Mouse (Mus musculus) v-Abl transformed pro-B cells (cell line): ENCODE measurements around the gene Elmo1.

Experiments used
- in situ Hi-C, 2 experiments: fragments of 400-800 bp; cut with MboI; formaldehyde crosslinking; loops; one replicate each; pipeline ENCODE4 v1.15.1; 2025; ENCODE audit not compliant: unreplicated experiment in 2 of 2

The Elmo1 gene

DNA sequence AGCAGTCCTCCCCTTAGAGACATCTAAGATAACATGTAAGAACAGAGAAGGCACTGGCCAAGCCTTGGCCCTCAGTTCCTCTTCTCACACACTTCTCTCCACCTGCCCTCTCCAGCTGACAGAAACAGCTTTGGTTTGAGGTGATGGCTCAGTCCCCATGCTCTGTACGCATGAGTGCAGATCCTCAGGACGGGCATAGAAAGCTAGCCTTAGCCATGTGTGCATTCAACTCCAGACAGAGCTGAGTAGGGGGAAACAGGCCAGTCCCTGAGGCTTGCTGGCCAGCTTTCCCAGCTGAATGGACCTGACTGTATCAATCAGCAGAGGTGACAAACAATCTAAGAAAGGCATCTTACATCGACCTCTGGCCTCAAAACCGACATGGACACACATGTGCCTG is 435.4 kb downstream of the Elmo1 start:
- in situ Hi-C loops: no loop called here

DNA sequence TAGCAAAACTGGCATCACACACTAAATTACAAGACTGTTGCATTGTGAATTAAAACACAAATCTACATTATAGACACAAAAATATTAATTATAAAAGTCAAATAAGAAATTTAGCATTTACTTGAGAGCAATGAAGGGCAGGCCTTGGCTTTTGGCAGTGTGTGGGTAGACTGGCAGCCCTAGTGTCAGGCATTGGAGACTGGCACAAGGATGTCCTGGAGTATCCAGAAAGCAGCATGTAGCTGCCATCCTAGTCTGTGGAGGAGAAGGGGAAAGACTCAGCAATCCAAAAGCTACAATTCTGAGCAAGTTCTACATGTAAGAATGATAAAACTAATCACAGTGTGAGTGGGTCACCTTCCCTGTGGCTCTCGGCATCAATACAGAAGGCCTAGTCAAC is 446.7 kb downstream of the Elmo1 start:
- in situ Hi-C loops: no loop called here

DNA sequence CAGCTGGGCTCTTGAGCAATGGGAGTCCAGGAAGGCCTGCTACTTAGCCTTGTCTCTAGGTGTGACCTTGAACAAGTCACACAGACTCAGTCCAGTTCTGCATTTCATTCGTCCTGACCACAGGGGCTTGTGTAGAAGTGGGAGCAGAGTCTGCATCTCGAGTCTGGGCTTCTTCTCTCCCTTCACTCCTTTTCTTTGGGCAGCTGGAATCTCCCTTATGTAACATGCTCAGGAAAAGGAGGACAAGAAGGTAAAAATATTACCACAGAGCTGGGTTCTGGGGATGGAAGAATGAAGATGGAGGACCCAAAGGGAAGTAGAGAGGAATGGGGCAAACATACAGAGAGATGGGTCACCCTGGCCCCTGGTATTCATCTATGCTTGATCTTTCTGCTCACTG is 447.1 kb downstream of the Elmo1 start:
- in situ Hi-C loops: no loop called here

DNA sequence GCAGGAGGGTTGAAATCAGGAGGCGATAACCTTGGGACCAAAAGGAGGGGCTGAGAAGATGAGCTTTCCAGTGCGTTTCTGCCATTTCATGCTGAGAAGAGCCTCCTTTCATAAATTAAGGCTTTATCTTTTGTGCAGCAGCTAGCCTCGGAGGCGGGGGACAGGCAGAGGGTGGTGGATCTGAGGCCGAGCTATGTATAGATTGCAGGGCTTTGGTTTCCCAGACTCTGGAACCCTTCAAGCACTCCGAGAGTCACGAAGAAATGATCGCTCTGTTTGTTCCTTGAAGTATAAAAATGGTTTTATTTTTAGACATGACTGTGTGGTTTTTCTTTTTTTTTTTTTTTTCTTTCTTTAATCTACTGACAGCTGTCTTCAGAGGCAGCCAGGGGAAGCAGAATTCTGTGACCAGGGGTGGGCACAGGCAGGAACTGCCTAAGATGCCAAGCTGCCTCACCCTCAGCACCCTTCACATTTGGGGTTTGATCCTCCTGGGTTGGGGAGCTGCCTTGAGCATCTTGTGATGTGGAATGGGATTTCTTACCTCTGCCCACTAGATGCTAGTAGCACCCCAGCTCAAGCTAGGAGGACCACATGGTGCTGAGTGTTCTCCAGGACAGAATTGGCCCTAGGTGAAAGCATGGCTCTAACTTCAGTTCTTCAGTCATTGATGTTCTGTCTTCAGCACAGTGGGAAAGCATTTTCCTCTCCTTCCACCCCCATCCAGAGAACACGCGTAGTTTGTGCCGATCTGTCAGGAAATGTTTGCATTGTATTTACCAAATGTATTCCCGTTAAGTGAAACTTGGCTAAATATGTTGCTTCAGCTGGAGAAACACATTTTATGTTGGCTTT is 448.0 kb downstream of the Elmo1 start:
- in situ Hi-C loops: no loop called here

DNA sequence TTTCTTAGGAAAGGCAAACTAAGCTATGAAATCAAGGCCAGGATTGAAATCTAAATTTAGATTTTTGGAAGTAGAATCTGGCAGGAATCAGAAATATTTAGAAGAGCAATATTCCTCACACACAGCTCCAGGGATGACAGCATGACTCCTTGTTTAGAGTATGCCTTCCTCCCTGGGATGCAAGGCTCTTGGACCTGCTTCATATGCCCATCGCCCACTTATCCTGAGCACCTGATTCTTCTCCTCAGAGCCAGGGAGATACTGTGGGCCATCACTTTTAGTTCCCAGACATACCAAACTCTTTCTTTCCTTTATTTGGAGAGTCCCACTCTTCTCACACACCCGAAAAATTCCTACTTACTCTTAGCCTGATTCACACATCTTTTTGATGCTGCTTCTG is 449.2 kb downstream of the Elmo1 start:
- in situ Hi-C loops: no loop called here

DNA sequence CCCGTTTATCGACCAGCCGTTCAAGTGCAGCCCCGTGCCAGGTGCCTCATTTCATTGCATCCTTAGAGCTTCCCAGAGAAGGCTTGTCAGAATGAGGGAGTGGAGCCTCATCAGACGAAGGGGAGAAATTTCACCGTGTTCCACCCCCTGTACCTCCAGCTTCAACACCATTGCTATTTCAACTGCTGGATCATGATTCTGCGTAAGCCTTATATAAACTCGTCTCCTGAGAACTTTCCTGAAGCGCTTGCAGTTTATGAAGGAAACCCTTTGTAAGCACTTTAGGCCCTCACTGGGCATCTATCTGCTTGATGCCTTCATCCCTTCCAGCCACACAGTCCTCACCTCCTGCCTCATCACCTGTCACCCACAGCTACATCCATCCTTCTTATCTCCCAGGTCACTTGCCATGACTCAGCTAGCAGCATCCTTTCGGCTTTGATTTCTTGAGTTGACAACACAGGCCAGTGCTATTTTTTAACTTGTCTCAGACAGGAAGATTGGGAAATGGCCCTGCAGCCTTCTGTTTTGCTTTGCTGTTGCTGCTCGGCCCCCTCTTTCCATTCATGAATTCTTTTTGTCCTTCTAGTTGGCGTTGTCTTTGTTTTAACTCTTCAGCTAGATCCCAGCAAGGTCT is 456.3 kb downstream of the Elmo1 start:
- in situ Hi-C loops: no loop called here

DNA sequence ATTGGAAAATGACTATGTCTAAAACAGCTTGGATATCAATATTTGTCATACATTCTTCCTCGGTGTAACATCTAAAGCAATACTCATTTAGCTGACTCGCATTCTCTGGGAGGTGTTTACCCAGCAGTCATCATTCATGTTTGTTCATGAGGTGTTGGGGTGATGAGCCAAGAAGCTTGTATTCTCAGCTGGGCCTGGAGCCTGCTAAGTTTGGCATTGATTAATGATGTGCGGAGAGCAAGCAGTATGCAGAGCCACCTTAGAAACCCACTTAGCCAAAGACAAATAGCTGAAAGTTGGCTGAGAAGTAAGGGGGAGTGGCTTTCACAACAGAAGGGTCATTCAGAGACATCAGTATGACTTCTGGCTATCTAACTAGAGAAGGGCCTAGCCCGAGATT is 459.6 kb downstream of the Elmo1 start:
- in situ Hi-C loops: no loop called here

DNA sequence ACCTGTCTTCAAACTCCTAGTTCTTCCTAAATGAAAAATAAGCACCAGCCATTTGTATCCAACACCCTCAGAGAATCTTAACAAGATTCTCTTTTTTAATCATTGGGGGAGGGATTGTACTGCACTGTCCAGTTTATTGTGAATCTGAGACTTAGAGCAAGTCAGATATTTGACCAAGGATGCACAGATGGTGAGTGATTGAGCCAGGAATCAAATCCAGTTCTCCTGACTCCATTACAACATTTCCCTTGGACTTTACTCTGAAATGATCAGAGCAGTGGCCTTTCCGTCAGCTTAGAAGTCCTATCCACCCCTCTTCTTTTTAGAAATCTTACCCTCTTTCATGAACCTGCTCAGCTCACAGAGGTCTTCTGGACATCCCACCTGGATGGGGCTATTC is 461.2 kb downstream of the Elmo1 start:
- in situ Hi-C loops: no loop called here

DNA sequence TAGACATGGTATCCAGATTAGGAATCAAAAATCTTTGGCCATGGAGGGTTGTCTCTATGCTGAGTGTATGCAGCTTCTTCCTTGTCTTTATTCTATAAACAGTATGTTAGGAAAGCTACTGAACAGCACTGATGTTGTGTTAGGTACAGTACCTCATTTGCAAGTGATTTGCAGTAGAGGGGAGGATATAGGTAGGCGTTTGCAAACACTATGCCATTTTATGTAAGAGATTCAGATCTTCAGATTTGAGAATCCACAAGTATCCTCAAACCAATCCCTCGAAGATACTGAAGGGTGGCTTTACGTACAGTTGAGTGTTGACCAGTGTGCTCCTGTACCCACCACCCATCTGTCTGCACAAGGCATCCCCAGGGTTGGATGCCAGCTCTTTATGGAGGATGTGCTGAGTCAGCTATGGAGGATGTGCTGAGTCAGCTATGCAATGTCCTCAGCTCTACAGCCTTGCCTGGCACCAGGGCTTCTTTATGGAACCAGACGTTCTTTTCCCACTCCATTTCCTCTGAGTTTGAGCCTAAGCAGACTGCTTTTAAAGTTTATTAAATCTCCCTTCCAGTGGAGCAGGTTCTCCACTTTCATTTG is 465.6 kb downstream of the Elmo1 start:
- in situ Hi-C loops: no loop called here

DNA sequence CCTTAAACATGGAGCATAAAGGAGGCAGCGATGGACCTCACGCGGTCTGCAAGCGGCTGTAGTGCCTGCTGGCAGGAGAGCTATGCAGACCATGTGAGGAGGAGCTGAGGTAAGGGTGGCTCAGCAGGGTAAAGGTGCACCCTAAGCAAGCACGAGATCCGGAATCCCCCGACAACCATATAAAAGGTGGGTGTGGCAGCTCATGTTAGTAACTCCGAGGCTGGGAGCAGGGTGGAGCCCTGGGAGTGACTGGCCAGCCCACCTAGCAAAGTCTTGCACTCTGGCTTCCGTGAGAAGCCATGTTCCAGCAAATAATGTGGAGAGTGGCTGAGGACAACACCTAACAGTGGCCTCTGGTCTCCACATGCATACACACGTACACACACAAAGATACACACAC is 466.3 kb downstream of the Elmo1 start:
- in situ Hi-C loops: no loop called here

DNA sequence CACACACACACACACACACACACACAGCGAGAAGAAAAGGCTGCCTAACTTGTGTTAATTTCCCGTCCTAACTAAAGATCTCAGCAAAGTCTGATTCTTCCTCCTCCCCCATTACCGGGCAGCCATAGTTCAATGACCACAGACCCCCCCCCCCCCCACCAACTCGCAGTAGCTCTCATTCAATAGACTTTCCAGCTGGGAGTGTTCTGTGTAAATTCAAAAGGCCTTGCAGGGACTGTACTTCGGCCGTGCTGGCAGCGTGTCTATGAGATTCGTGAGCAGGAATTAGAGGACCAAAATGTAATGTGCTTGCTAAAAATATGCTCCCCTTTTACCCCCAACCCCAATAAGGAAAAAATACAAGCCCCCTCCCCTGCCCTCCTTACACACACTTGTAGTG is 466.8 kb downstream of the Elmo1 start:
- in situ Hi-C loops: no loop called here

DNA sequence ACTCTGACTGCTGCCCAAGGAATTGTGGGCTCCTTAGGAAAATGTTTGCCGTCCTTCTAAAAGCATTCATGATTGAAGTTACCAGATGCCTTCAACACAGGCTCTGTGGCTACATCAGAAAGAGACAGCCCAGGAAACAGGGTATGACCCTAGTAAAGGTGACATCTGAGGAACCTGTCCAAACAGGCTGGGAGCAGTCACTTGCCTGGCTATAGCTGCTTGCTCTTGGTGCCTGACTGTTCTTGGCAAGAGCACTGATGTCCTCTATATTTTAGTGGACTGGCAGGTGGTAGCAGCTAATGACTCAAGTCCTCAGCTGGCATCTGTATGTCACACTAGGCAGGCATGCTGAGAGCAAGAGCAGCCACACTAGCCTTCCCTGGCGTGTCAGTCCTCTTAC is 468.0 kb downstream of the Elmo1 start:
- in situ Hi-C loops: no loop called here

DNA sequence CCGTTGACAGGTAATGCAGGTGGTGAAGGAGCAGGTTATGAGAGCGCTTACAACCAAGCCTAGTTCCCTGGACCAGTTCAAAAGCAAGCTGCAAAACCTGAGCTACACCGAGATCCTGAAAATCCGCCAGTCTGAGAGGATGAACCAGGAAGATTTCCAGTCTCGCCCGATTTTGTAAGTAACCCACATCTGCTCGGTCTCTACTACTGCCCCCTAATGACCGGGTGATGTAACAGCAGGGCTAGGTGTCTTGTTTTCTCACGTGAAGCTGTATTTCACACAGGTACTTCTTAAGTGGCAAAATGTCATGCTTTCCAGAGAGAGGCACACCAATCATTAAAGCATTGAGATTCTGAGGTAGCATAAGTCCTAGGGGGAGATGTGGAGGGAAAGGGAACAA is 474.0 kb downstream of the Elmo1 start:
- in situ Hi-C loops: loop anchor here in 1 of 2 experiments (10.0 kb wide), 1 partner anchor 250 kb away; no protein-coding TSS in a partner anchor

DNA sequence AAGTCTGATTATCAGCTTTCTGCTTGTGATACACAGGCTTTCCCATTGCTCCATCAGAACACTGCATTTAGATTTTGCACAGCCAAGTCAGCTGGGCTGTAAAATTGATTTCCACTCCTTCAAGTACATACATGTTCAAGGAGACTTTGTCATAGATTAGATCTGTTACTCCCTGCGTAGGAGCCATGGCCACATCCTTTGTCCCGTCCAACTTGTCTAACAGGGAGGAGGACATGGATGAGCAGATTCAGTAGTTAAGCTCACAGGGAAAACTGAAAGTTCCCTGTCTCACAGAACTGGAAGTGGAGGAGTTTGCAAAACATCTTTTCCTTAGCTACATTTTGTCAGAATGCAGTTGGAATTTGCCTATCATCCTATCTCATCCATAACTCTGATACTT is 484.8 kb downstream of the Elmo1 start:
- in situ Hi-C loops: no loop called here

DNA sequence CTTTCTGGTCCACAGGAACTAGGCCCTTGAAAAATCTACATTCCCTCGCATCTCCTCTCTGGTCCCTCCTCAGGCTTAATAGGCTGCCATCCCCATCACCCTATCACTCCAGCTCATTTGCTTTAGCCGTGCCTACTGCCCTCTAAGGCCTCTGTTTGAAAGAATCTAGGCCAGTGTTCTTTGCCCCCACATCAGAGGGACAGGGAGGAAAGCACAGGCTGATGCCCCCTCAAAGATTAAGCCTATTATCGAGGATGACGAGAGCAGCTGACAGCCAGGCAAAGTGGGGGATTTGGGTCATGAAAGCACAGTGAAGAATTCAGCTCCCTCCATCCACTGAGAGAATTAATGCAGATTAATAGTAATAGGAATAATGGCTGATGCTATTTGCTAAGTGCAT is 495.5 kb downstream of the Elmo1 start:
- in situ Hi-C loops: no loop called here

DNA sequence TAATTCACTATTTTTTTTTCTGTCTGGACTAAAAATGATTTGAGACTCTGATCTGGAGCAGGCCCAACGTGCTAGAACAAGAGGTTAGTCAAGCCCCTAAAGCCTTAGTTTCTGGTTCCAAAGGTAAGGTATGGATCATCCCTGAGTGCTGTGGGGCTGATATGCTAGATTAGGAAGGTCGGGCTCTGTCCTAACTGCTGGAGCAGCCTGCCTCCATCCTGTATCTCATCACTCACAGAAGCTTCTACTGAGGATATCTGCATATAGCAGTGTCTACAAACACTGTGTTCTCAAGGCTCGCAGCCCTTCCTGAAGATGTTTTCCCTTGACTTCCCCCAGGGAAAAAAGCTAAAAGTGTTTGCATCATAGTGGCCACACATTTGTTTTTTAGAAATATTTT is 496.1 kb downstream of the Elmo1 start:
- in situ Hi-C loops: no loop called here

DNA sequence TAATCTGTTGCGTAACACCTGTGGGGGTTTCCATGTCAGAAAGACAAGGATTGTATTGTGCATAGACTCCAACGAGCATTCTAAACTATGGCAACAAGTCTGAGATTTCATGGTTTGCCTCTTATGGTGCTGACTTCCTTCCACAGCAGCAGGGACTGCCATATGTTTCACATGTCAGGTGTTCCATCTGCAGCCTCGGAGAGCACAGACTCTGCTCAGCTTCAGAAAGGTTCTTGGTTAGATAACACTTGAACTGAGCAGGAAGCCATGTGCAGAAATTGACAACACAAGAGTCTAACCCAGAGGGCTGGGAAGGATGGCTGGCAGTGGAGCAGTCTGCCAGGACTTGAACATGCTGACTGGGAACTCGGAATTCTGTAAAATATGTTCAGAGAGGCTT is 500.6 kb downstream of the Elmo1 start:
- in situ Hi-C loops: no loop called here

DNA sequence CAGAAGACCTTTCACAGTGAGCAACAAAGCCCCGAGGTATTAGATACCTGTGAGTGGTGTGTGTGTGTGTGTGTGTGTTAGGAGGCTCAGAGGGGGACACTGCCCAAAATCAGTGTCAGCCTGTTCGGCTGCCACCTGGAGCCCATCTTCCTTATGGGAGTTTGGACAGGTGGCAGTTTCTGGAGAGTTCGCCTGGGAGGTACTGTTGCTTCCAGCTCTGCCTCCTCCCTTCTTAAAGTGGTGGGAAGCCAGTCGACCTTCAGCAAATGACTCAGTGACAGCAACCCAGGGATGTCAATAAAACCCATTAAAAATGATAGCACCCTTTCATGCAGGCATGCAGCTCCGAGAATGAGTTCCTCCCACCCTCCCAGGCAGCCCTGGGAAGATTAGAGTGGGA is 506.9 kb downstream of the Elmo1 start:
- in situ Hi-C loops: no loop called here

DNA sequence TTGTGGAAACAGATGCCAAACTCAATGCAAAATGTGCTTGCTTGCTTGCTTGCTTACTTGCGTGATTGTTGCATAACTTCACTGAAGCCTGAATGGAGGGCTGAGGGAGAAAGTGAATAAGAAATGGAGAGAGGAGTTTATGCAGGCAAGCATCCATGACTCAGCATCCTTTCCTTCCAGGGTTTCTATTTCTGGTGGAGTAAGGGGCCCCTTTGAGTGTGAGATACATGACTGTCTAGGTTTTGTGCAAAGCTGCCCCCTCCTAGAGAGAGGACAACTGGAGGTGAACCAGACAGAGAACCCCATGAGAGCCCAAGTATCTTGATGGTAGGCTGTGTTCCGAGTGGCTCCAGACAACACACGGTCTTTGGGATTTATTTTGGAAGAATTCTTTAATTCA is 508.2 kb downstream of the Elmo1 start:
- in situ Hi-C loops: no loop called here

DNA sequence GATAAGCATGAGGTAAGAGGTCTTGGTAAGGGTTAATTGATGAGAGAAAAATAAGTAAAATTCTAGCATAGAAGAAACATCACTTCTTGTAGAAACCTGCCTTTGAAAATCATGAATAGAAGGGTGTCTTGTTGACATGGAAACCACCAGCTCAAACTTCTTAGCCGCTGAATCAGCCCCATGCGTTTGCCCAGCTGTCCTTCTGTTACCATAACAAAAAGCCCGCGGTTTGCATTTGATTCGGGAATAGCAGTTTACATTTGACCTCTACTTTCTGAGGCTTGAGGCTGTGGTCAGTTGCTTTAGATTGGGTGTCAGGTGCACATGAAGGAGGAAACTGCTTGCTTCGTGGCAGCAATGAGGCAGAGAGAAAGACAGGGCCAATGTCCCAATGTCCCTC is 509.9 kb downstream of the Elmo1 start:
- in situ Hi-C loops: no loop called here

DNA sequence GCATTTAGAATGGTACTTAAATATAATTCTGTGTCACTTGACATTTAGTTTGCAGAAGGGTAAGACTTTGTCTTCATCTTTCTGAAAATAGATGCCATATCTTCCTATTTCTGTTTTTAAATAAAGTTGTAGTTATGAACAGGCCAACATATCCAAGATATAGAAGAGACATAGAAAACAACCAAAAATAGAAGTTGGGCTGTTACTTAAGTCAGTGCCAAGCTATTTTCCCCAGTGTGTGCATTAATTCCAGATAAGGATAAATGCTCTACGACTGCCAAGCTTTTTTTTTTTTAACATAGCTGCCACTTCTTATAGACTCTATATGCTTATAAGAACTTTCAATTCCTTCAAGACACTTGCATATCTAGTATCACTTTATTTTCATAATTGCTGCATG is 511.0 kb downstream of the Elmo1 start:
- in situ Hi-C loops: no loop called here

DNA sequence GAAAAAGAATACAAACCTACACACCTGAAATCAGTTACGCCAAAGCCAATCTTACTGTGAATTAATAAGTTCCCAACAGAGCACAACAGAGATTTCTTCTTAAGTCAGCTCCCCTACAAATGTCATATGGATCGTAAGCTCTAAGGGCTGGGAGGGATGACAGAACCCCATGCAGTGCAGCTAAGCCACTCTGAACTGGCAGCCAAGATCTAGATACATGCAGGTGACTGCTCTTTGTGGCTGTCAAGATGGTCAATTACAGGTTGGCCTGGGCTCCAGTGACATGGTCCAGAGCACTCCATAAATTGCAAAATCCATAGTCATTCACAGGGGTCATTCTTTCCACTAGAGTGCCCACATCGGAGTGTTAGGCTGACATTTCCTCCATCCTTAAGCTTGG is 516.5 kb downstream of the Elmo1 start:
- in situ Hi-C loops: no loop called here
